ENCODE assay signal across 8 mouse cellular contexts in the genomic region with DNA sequence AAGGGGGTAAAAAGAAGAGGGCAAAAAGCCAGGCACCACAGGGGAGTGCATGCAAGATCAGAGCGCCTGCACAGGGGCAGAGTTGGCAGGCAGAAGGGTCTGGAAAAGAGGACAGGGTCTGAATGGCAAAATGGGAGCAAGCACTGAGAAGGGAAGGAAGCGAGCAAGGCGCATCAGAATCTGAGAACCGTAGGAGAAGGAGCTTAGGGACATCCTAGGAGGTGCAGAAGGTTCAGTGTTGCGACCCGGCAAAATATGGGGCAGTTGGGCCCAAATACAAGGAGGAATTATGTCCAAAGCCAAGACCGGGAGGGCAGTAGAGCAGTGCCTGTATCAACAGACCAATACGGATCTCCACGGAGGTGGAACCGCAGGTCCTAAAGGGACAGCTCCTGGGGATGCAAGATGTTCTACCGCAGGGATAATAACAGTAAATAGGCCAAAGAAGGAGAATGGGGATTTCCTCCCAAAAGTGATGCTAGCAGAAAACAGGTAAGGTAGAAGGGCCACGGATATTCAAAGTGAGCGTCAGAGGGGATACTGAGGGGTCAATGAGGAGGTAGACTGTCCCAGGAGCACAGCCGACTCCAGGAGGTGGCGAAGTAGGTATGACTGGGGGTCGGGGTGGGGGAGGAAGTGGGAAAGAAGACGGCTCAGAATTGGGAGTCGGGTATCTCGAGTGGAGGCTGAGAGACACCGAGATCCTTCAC. TPM values are rescaled to one million over a fixed set of nuclear protein-coding genes. Genes with fewer than 3 reads are reported as not detected.
DNase-seq lines count a peak whose midpoint lies in the region; ATAC-seq and TF ChIP-seq lines count a peak whose summit lies in the region.

No protein-coding gene starts in this region.

- no peak for ATAC-seq in hindbrain, embryonic 14.5 days (ENCODE audit: low FRiP score)
- ATAC-seq in inflammation-experienced regulatory T-cells, adult 6 months, result no peak

- peak overlapping the region; percentile 69 for H3K4me2 ChIP-seq in hindbrain, embryonic 14.5 days (replicated peaks)

- 0 out of 2 replicates have a peak, but pooled peaks have one; percentile 17 for TF ChIP-seq POLR2A in cortical plate, adult 2 months (IDR thresholded peaks at IDR 0.05; ENCODE audit: extremely low read depth, insufficient read depth, low read length)

- H3K9me3 ChIP-seq in hindbrain, embryonic 14.5 days (ENCODE audit: control insufficient read depth, low read length), result no peaks in the 10 kb centered on the region

- H3K9ac ChIP-seq in hindbrain, embryonic 14.5 days, result peak overlapping the region; percentile 98

- H3K36me3 ChIP-seq in hindbrain, embryonic 14.5 days (replicated peaks; ENCODE audit: control insufficient read depth, insufficient read depth), result no peaks in the 10 kb centered on the region
- H3K36me3 ChIP-seq in macrophage (ENCODE audit: inconsistent target), result no peaks in the 10 kb centered on the region

- TF ChIP-seq CTCF in cortical plate, adult 2 months (IDR thresholded peaks at IDR 0.05; ENCODE audit: extremely low read depth, insufficient read depth, low read length), result no peak

- H3K4me1 ChIP-seq in cortical plate, adult 2 months (ENCODE audit: control insufficient read depth, insufficient read depth, low read length), result peaks cover 12% of the 10 kb centered on the region
- peaks cover 51% of the 10 kb centered on the region for H3K4me1 ChIP-seq in hindbrain, embryonic 14.5 days (replicated peaks; ENCODE audit: control insufficient read depth, insufficient read depth, low read length)

- H3K79me2 ChIP-seq in macrophage (ENCODE audit: inconsistent target), result peaks cover 41% of the 10 kb centered on the region

- no peaks in the 10 kb centered on the region for H3K27me3 ChIP-seq in hindbrain, embryonic 14.5 days (ENCODE audit: control insufficient read depth, insufficient read depth, low read length)

- H3K4me3 ChIP-seq in cortical plate, adult 2 months (ENCODE audit: insufficient read depth, low read length), result peak overlapping the region; percentile 96
- peak overlapping the region; percentile 84 for H3K4me3 ChIP-seq in hindbrain, embryonic 14.5 days (replicated peaks; ENCODE audit: low read length)
- H3K4me3 ChIP-seq in macrophage (ENCODE audit: inconsistent target), result peak overlapping the region; percentile 37

- peak overlapping the region; percentile 98 for H3K27ac ChIP-seq in cortical plate, adult 2 months (ENCODE audit: insufficient read depth, low read length)
- H3K27ac ChIP-seq in hindbrain, embryonic 14.5 days, result peak overlapping the region; percentile 98
- H3K27ac ChIP-seq in macrophage, result no peak overlapping the region

- peak; percentile 32 to 57 for DNase-seq in layer of hippocampus, postnatal 14 days (ENCODE audit: low spot score in 2 of 2)
- DNase-seq in layer of hippocampus, adult 9-11 months, result no peak
- peak; percentile 41 for DNase-seq in NIH3T3 (ENCODE audit: low read depth)
- DNase-seq in hindbrain, embryonic 14.5 days (ENCODE audit: low spot score), result no peak
- DNase-seq in urinary bladder, adult 18-20 months (ENCODE audit: low spot score in 2 of 2), result no peak

- WGBS in hindbrain, embryonic 14.5 days, result under 1% methylated on average over 20 of the region's 20 CpGs
- 19% methylated on average over 20 of the region's 20 CpGs for WGBS in macrophage (ENCODE audit: missing documents)

RNA-seq across cellular contexts. Expression of a gene that starts 1.2 kb away (rescaled TPM):
- 100 to 1,000 TPM; 137 to 139 TPM for total RNA-seq in layer of hippocampus, postnatal 14 days (2021)
- polyA plus RNA-seq in cortical plate, adult 2 months (2012; rRNA removed), result 56.9 and 58.3 TPM in 2 replicates
- 39.7 and 41.6 TPM in 2 replicates for polyA plus RNA-seq in hindbrain, embryonic 14.5 days (2014; fragmentation: Nextera tagmentation; extraction: Ambion mirVana)
- total RNA-seq in macrophage (2018; cell fraction: chromatin; rRNA removed), result 10 to 100 TPM; 24.2 to 54.9 (median 32.2) TPM
- total RNA-seq in macrophage (2018; cell fraction: cytosol; rRNA removed), result 10 to 100 TPM in 17 of 26 experiments, 1 to 10 TPM in 9; 7.6 to 12.7 (median 10.6) TPM
- total RNA-seq in macrophage (2018; cell fraction: nucleus; rRNA removed), result 10 to 100 TPM; 17.2 to 38.0 (median 25.6) TPM
- 5.7 to 7.4 TPM (median 7.3 TPM) in 3 replicates for polyA plus RNA-seq in macrophage (2018)
- polyA plus RNA-seq in inflammation-experienced regulatory T-cells, adult 6 months (2017; shearing (Covaris generic)), result 1 to 10 TPM; 1.4 to 3.9 (median 2.5) TPM

Comparison
In these comparisons a context has a peak if more than half of its experiments do, and no peak if none do; other contexts are left out.
1. DNase-seq: peak in layer of hippocampus, postnatal 14 days (2 of 2) and NIH3T3 (single experiment); none in layer of hippocampus, adult 9-11 months (single experiment), hindbrain, embryonic 14.5 days (single experiment) and urinary bladder, adult 18-20 months (0 of 2).
2. H3K4me3 ChIP-seq: peak in every context shown above with its lines; median percentile 96 in cortical plate, adult 2 months; 84 in hindbrain, embryonic 14.5 days; 37 in macrophage.